Mouse (Mus musculus) testis, adult 2 months (tissue): ENCODE measurements around the gene Sugct.

Experiments used
- CTCF ChIP-seq: fragments of 200-500 bp; IDR thresholded peaks from 2 replicates; pipeline ENCODE4 v1.5.1; 2012; ENCODE audit warnings: low read depth, mild to moderate bottlenecking, inconsistent platforms, low read length, moderate library complexity; ENCODE audit not compliant: control insufficient read depth, insufficient read depth, insufficient replicate concordance
- POLR2A ChIP-seq: fragments of 200-500 bp; IDR thresholded peaks from 2 replicates; pipeline ENCODE4 v1.6.1; 2012; ENCODE audit warnings: low read depth, mild to moderate bottlenecking, inconsistent platforms, low read length, moderate library complexity; ENCODE audit not compliant: control insufficient read depth

- TF ChIP-seq CTCF (no peak), POLR2A (no peak)
These were observed 22.0 kb upstream of the Sugct start for GRCm38 (mm10) chr13:17717357-17717756.
